30 mouse cellular contexts compared by ENCODE assay signal in the genomic region with DNA sequence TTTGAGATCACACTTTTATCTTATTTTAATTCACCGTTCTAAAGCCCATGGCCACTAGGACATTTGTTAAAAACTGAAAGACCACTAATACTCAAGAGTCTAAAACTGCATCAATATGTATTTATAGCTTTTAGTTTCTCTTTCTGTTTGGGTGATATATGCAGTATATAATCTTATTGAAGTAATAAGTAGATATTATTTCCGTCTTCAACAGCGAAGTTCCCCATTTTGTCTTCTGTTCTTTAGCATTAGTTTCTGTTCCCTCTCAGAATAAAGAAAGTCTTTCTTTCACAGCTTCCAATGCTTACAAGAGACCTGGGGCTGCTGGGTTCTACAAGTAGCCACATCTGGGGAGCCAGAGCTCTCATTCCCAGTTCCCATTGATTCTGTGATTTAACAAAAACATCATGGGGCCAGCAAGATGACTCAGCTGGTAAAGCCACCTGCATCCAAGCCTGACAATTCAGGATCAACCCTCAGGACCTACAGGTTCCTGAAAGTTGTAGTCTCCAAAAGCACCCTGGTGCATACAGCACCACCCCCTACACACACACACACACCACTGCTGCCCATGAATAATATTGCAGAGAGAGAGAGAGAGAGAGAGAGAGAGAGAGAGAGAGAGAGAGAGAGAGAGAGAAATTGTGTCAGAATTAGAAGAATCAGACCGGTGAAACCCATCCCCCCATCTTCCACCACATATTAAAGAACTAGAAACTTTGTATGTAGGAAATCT.
DNase-seq lines count a peak whose midpoint lies in the region; ATAC-seq and TF ChIP-seq lines count a peak whose summit lies in the region.
"Had no signal": no experiment of that assay in that cellular context is flagged by ENCODE, and none has a peak within 500 bp of the region (broad histone marks: within the 10 kb centered on the region; RNA-seq: fewer than 3 reads in every experiment).

No protein-coding gene starts in this region.

- no peak for TF ChIP-seq CTCF in midbrain, postnatal 0 days (IDR thresholded peaks at IDR 0.05)

- 0 out of 2 replicates have a peak, but pooled peaks have one; percentile 50 for ATAC-seq in midbrain, embryonic 13.5 days
- no peak for ATAC-seq in midbrain, postnatal 0 days (ENCODE audit: low FRiP score)
- ATAC-seq in activated CD4-positive, CD25-positive, alpha-beta regulatory T cell, adult 4 months, result peak; percentile 29
- ATAC-seq in megakaryocyte, adult 5-6 weeks (ENCODE audit: poor library complexity, severe bottlenecking), result peak; percentile 85
- ATAC-seq in hindbrain, embryonic 16.5 days, result no peak
- no peak for ATAC-seq in midbrain, embryonic 14.5 days (ENCODE audit: low FRiP score, low TSS enrichment)
- ATAC-seq: forebrain, embryonic 13.5 days; inflammation-experienced regulatory T-cells, adult 6 months; liver, embryonic 12.5 days; liver, postnatal 0 days; midbrain, embryonic 15.5 days; Patski had no signal

- no peak for DNase-seq in midbrain, postnatal 0 days (ENCODE audit: low spot score)
- no peak for DNase-seq in left cerebral cortex, postnatal 36 days (ENCODE audit: low spot score in 2 of 2)
- no peak for DNase-seq in midbrain, embryonic 14.5 days
- DNase-seq: adrenal gland, postnatal 14 days; cerebellum, adult 11-12 months; cerebellum, adult 9-11 months; gastrocnemius, postnatal 14 days; heart, adult 18-20 months; heart, postnatal 4 days; kidney, adult 11 months; kidney, postnatal 25 days; left cerebral cortex, postnatal 4 days; liver, postnatal 0 days; lung, postnatal 36 days had no signal

- 77% methylated on average over 4 of the region's 4 CpGs for WGBS in midbrain, embryonic 13.5 days
- 77% methylated on average over 4 of the region's 4 CpGs for WGBS in midbrain, postnatal 0 days
- WGBS in hindbrain, embryonic 16.5 days, result 81% methylated on average over 4 of the region's 4 CpGs
- WGBS in midbrain, embryonic 14.5 days, result 79% methylated on average over 4 of the region's 4 CpGs

- H3K4me3 ChIP-seq in midbrain, embryonic 13.5 days (replicated peaks), result no peak overlapping the region
- H3K4me3 ChIP-seq in midbrain, postnatal 0 days (ENCODE audit: low read depth, low read length), result no peak overlapping the region
- no peak overlapping the region for H3K4me3 ChIP-seq in hindbrain, embryonic 16.5 days (ENCODE audit: low read length)
- no peak overlapping the region for H3K4me3 ChIP-seq in midbrain, embryonic 14.5 days (replicated peaks; ENCODE audit: low read depth, low read length)
- H3K4me3 ChIP-seq: erythroblast, embryonic 14.5 days; forebrain, embryonic 13.5 days; heart, embryonic 12.5 days; hindbrain, embryonic 13.5 days; kidney, embryonic 15.5 days; layer of hippocampus, adult 2 months; liver, embryonic 12.5 days; midbrain, embryonic 15.5 days; neural tube, embryonic 13.5 days had no signal

- H3K36me3 ChIP-seq in midbrain, embryonic 13.5 days, result no peaks in the 10 kb centered on the region
- no peaks in the 10 kb centered on the region for H3K36me3 ChIP-seq in midbrain, postnatal 0 days (ENCODE audit: insufficient read depth, low read length)
- no peaks in the 10 kb centered on the region for H3K36me3 ChIP-seq in hindbrain, embryonic 16.5 days (ENCODE audit: control insufficient read depth, insufficient read depth, low read length)
- no peaks in the 10 kb centered on the region for H3K36me3 ChIP-seq in midbrain, embryonic 14.5 days (ENCODE audit: control insufficient read depth, insufficient read depth, low read length)
- H3K36me3 ChIP-seq: G1E; heart, embryonic 12.5 days; hindbrain, embryonic 13.5 days; kidney, embryonic 15.5 days; liver, embryonic 12.5 days; midbrain, embryonic 15.5 days; neural tube, embryonic 13.5 days had no signal

- H3K9me3 ChIP-seq in midbrain, embryonic 13.5 days, result peaks cover 5% of the 10 kb centered on the region
- H3K9me3 ChIP-seq in midbrain, postnatal 0 days (ENCODE audit: low read length), result peaks cover 5% of the 10 kb centered on the region; the same call in 1 of the 2 replicates
- H3K9me3 ChIP-seq in hindbrain, embryonic 16.5 days (ENCODE audit: control insufficient read depth, low read length), result no peaks in the 10 kb centered on the region; the same call in 1 of the 2 replicates
- peaks cover under 1% of the 10 kb centered on the region; the same call in 1 of the 2 replicates for H3K9me3 ChIP-seq in midbrain, embryonic 14.5 days (ENCODE audit: control insufficient read depth, low read length)
- H3K9me3 ChIP-seq: kidney, embryonic 15.5 days; midbrain, embryonic 15.5 days had no signal

- peaks cover 35% of the 10 kb centered on the region for H3K27me3 ChIP-seq in midbrain, embryonic 13.5 days
- no peaks in the 10 kb centered on the region for H3K27me3 ChIP-seq in midbrain, postnatal 0 days (ENCODE audit: insufficient read depth, low read length)
- H3K27me3 ChIP-seq in hindbrain, embryonic 16.5 days (replicated peaks; ENCODE audit: control insufficient read depth, insufficient read depth, low read length), result no peaks in the 10 kb centered on the region
- peaks cover 14% of the 10 kb centered on the region; the same call in 1 of the 2 replicates for H3K27me3 ChIP-seq in midbrain, embryonic 14.5 days (ENCODE audit: control insufficient read depth, insufficient read depth, low read length)
- H3K27me3 ChIP-seq: forebrain, embryonic 13.5 days; heart, embryonic 12.5 days; hindbrain, embryonic 13.5 days; kidney, embryonic 15.5 days; liver, embryonic 12.5 days; midbrain, embryonic 15.5 days; neural tube, embryonic 13.5 days had no signal

- peaks cover 4% of the 10 kb centered on the region for H3K4me1 ChIP-seq in midbrain, embryonic 13.5 days (replicated peaks)
- no peaks in the 10 kb centered on the region for H3K4me1 ChIP-seq in midbrain, postnatal 0 days (ENCODE audit: insufficient read depth, low read length)
- no peaks in the 10 kb centered on the region for H3K4me1 ChIP-seq in hindbrain, embryonic 16.5 days (ENCODE audit: control insufficient read depth, insufficient read depth, low read depth, low read length)
- peaks cover 8% of the 10 kb centered on the region for H3K4me1 ChIP-seq in midbrain, embryonic 14.5 days (ENCODE audit: control insufficient read depth, insufficient read depth, low read length)
- H3K4me1 ChIP-seq: heart, embryonic 12.5 days; hindbrain, embryonic 13.5 days; kidney, embryonic 15.5 days; liver, embryonic 12.5 days; neural tube, embryonic 13.5 days had no signal

- H3K27ac ChIP-seq in midbrain, embryonic 13.5 days, result no peak overlapping the region
- H3K27ac ChIP-seq in midbrain, postnatal 0 days (ENCODE audit: low read depth, low read length), result no peak overlapping the region
- no peak overlapping the region for H3K27ac ChIP-seq in hindbrain, embryonic 16.5 days (ENCODE audit: low read depth, low read length)
- no peak overlapping the region for H3K27ac ChIP-seq in midbrain, embryonic 14.5 days (replicated peaks; ENCODE audit: low read depth, low read length)
- H3K27ac ChIP-seq: forebrain, embryonic 13.5 days; hindbrain, embryonic 13.5 days; kidney, embryonic 15.5 days; layer of hippocampus, adult 2 months; liver, embryonic 12.5 days; midbrain, embryonic 15.5 days; neural tube, embryonic 13.5 days had no signal

- intact Hi-C loops in left cerebral cortex, postnatal 36 days (cut with DNase I), result no loop called here

- no peak overlapping the region for H3K4me2 ChIP-seq in midbrain, embryonic 13.5 days (replicated peaks)
- H3K4me2 ChIP-seq in midbrain, postnatal 0 days (ENCODE audit: low read depth, low read length, poor library complexity, severe bottlenecking), result no peak overlapping the region
- H3K4me2 ChIP-seq in hindbrain, embryonic 16.5 days (ENCODE audit: low read length), result no peak overlapping the region
- H3K4me2 ChIP-seq in midbrain, embryonic 14.5 days (ENCODE audit: low read length), result no peak overlapping the region
- H3K4me2 ChIP-seq: forebrain, embryonic 13.5 days; heart, embryonic 12.5 days; hindbrain, embryonic 13.5 days; kidney, embryonic 15.5 days; liver, embryonic 12.5 days; midbrain, embryonic 15.5 days; neural tube, embryonic 13.5 days had no signal

- H3K9ac ChIP-seq in midbrain, embryonic 13.5 days (replicated peaks), result no peak overlapping the region
- H3K9ac ChIP-seq in midbrain, postnatal 0 days (replicated peaks; ENCODE audit: low read length, poor library complexity, severe bottlenecking), result no peak overlapping the region
- no peak overlapping the region for H3K9ac ChIP-seq in hindbrain, embryonic 16.5 days (ENCODE audit: low read depth, low read length)
- no peak overlapping the region for H3K9ac ChIP-seq in midbrain, embryonic 14.5 days (replicated peaks; ENCODE audit: low read length)
- H3K9ac ChIP-seq: forebrain, embryonic 13.5 days; heart, embryonic 12.5 days; hindbrain, embryonic 13.5 days; kidney, embryonic 15.5 days; liver, embryonic 12.5 days; liver, postnatal 0 days; midbrain, embryonic 15.5 days; neural tube, embryonic 13.5 days had no signal

Comparison
In these comparisons a context has a peak if more than half of its experiments do, and no peak if none do; other contexts are left out.
1. ATAC-seq: peak in midbrain, embryonic 13.5 days (single experiment), activated CD4-positive, CD25-positive, alpha-beta regulatory T cell, adult 4 months (single experiment) and megakaryocyte, adult 5-6 weeks (single experiment); none in midbrain, postnatal 0 days (single experiment), hindbrain, embryonic 16.5 days (single experiment) and midbrain, embryonic 14.5 days (single experiment).